Mouse (Mus musculus) lung, embryonic 16.5 days (tissue): Measurements from ENCODE around the gene Nek11. TPM values are rescaled to one million over a fixed set of nuclear protein-coding genes. Genes with fewer than 3 reads are reported as not detected.
"Not testable (repeated sequence)": the region's sequence is repeated elsewhere in the genome, so short reads cannot be mapped to it uniquely, and the experiment has no call there.

Experiments used
- ATAC-seq: fragments of 200-750 bp; cut with Nextera tagmentation; 2 replicates; pipeline ENCODE4 v1.8.0; 2017; ENCODE audit warnings: low read depth, mild to moderate bottlenecking, moderate library complexity
- H3K27ac ChIP-seq: fragments of 300-500 bp; sonication (generic); 2 replicates; pipeline ENCODE4 v1.5.1; 2014; ENCODE audit warnings: mild to moderate bottlenecking, control low read depth, low read length
- H3K27me3 ChIP-seq: fragments of 300-500 bp; sonication (generic); 2 replicates; pipeline ENCODE4 v1.6.1; 2014; ENCODE audit warnings: low read depth, low read length, mixed read lengths; ENCODE audit not compliant: control insufficient read depth, insufficient read depth
- H3K36me3 ChIP-seq: fragments of 300-500 bp; sonication (generic); 2 replicates; pipeline ENCODE4 v1.6.1; 2014; ENCODE audit warnings: low read length; ENCODE audit not compliant: control insufficient read depth, insufficient read depth
- H3K4me1 ChIP-seq: fragments of 300-500 bp; sonication (generic); replicated peaks from 2 replicates; pipeline ENCODE4 v1.6.1; 2014; ENCODE audit warnings: low read length, mixed read lengths; ENCODE audit not compliant: control insufficient read depth, insufficient read depth
- H3K4me2 ChIP-seq: fragments of 300-500 bp; sonication (generic); 2 replicates; pipeline ENCODE4 v1.6.1; 2014; ENCODE audit warnings: low read depth, low read length, control low read depth
- H3K4me3 ChIP-seq: fragments of 300-500 bp; sonication (generic); 2 replicates; pipeline ENCODE4 v1.5.1; 2014; ENCODE audit warnings: mild to moderate bottlenecking, low read length, control low read depth
- H3K9ac ChIP-seq: fragments of 300-500 bp; sonication (generic); 2 replicates; pipeline ENCODE4 v1.6.1; 2014; ENCODE audit warnings: low read length, control low read depth
- H3K9me3 ChIP-seq: fragments of 300-500 bp; sonication (generic); 2 replicates; pipeline ENCODE4 v1.6.1; 2016; ENCODE audit warnings: low read length; ENCODE audit not compliant: control insufficient read depth
- WGBS: fragments of 180-500 bp; shearing (Covaris S2); extraction: QIAGEN DNeasy Blood & Tissue Kit; methylation state at CpG from one replicate; pipeline ENCODE4 v1.1.7; 2014; 5-methylcytosine and 5-hydroxymethylcytosine counted together
- polyA plus RNA-seq: library from polyadenylated mRNA; unstranded; fragments of >200 nt; fragmentation: Nextera tagmentation; extraction: Ambion mirVana; gene quantifications from 2 replicates; pipeline ENCODE4 v1.2.1, GENCODE M21; 2015

Nek11 gene
- polyA plus RNA-seq, 1 experiment from 2014 or later, result 2.1 TPM

- Histone ChIP-seq H3K9me3 (no peaks in the 10 kb centered on the region), H3K27me3 (no peaks in the 10 kb centered on the region), H3K4me2 (no peak overlapping the region; the same call in 1 of the 2 replicates), H3K36me3 (no peaks in the 10 kb centered on the region), H3K4me1 (no peaks in the 10 kb centered on the region; the same call in 1 of the 2 replicates), H3K4me3 (no peak overlapping the region), H3K27ac (no peak overlapping the region), H3K9ac (no peak overlapping the region)
- WGBS, result 75% methylated on average over 5 of the region's 5 CpGs
- no peak for ATAC-seq
Measured at GRCm38 (mm10) chr9:105134536-105134935, 260.8 kb downstream of the Nek11 start.

- peak overlapping the region; percentile 33; the same call in 1 of the 2 replicates for H3K9ac ChIP-seq
- peak overlapping the region; percentile 70 for H3K4me2 ChIP-seq
- H3K4me3 ChIP-seq, result peak overlapping the region; percentile 64
- WGBS, result 20% methylated on average over 5 of the region's 5 CpGs
- no peaks in the 10 kb centered on the region for H3K9me3 ChIP-seq
- peak; percentile 6; the same call in 1 of the 2 replicates for ATAC-seq
- no peaks in the 10 kb centered on the region for H3K36me3 ChIP-seq
- H3K27ac ChIP-seq, result no peak overlapping the region
- H3K4me1 ChIP-seq, result no peaks in the 10 kb centered on the region; the same call in 1 of the 2 replicates
- no peaks in the 10 kb centered on the region for H3K27me3 ChIP-seq
Measured at GRCm38 (mm10) chr9:105132002-105132367, 263.3 kb downstream of the Nek11 start.

GRCm38 (mm10) chr9:105131253-105132001, 263.9 kb downstream of the Nek11 start, which contains the start of gene Nudt16:
TSS of gene Nudt16 (minus strand) at chr9:105131824.
- Histone ChIP-seq H3K27me3 (no peaks in the 10 kb centered on the region), H3K4me1 (no peaks in the 10 kb centered on the region; the same call in 1 of the 2 replicates), H3K9me3 (no peaks in the 10 kb centered on the region), H3K4me2 (peak within 1 kb of the TSS; percentile 70), H3K36me3 (no peaks in the 10 kb centered on the region), H3K9ac (peak within 1 kb of the TSS; percentile 71), H3K4me3 (peak within 1 kb of the TSS; percentile 64), H3K27ac (peak within 1 kb of the TSS; percentile 67)
- ATAC-seq, result peak; percentile 99
- WGBS, result under 1% methylated on average over 56 of the region's 60 CpGs

GRCm38 (mm10) chr9:105130331-105130730, 265.0 kb downstream of the Nek11 start:
- Histone ChIP-seq H3K27me3 (no peaks in the 10 kb centered on the region), H3K4me1 (no peaks in the 10 kb centered on the region; the same call in 1 of the 2 replicates), H3K9ac (no peak overlapping the region), H3K9me3 (no peaks in the 10 kb centered on the region), H3K4me2 (no peak overlapping the region), H3K27ac (no peak overlapping the region), H3K4me3 (no peak overlapping the region), H3K36me3 (no peaks in the 10 kb centered on the region)
- 91% methylated on average over 8 of the region's 8 CpGs for WGBS
- no peak for ATAC-seq

GRCm38 (mm10) chr9:105125206-105125605, 270.1 kb downstream of the Nek11 start:
- not testable (repeated sequence) for ATAC-seq, H3K27ac ChIP-seq, H3K4me3 ChIP-seq, H3K9me3 ChIP-seq, H3K4me1 ChIP-seq, H3K4me2 ChIP-seq, H3K36me3 ChIP-seq, H3K27me3 ChIP-seq, H3K9ac ChIP-seq
- 73% methylated on average over 3 of the region's 3 CpGs for WGBS

Other genes starting within 250 kb of the Nek11 start
- 15.0 and 16.1 TPM in 2 replicates for gene Aste1, start 132 bp downstream of the Nek11 start, polyA plus RNA-seq
- 65.2 and 70.6 TPM in 2 replicates for gene Atp2c1, start 131.8 kb upstream of the Nek11 start, polyA plus RNA-seq
- gene Pik3r4, start 247.5 kb upstream of the Nek11 start, polyA plus RNA-seq, result 19.8 and 20.0 TPM in 2 replicates